Mouse (Mus musculus): ENCODE data around the gene 4930415O20Rik.
"Not testable (repeated sequence)": the region's sequence is repeated elsewhere in the genome, so short reads cannot be mapped to it uniquely, and the experiment has no call there.

Gene 4930415O20Rik

GRCm38 (mm10) chr15:98569216-98569615, 1.6 kb upstream of the 4930415O20Rik start:
- DNase-seq = no peak

DNA sequence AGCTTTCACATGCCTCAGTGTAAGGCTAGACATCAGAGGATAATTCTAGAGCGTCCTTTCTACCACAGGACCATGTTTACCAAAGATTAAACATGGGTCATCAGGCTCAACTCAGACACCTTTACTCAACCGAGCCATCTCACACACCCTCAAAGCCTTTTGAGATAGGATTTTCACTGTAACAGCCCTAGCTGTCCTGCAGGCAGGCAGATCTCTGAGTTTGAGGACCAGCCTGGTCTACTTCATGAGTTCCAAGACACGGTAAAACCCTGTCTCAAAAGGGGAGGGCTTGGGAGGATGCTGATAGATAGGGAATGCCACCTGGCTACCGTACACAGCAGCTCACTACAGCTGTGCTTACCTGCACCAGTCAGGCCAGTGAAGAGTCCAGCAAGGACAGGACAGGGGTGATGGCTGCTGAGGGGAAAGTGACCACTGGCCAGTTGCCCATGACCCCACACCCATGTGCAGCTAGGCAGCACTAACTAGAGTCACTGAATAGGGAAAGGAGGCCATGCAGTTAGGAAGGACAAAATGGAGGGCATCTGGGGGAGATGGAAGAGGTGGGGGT, 924 bp upstream of the 4930415O20Rik start:
- no peak for DNase-seq

GRCm38 (mm10) chr15:98573293-98573692, 2.5 kb downstream of the 4930415O20Rik start:
- no peak for DNase-seq

- no peak for DNase-seq
Observed at GRCm38 (mm10) chr15:98579310-98579709, 8.5 kb downstream of the 4930415O20Rik start.

DNA sequence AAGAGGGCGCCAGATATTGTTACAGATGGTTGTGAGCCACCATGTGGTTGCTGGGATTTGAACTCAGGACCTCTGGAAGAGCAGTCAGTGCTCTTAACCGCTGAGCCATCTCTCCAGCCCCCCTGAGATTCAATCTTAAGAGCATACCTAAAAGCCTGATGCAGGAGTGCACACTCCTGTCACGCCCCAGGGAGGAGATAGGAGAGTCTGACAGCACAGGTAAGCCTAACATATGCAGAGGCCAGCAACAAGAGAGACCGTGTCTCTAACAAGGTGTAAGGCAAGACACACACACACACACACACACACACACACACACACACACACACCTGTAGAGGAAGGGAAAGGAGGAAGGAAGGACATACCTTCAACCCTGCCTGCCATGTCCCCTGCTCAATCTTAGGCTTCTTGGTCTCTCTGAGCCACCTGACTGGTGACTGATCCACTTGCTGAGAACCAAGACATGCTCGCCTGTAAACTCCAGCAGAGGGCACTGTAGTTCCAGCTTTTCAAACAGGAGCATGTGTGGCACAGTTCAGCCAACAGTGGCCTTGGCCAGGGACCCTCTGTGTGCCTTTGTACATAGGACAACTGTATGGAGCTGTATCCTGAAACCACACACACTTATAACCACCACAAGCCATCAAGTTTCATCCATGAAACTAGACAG, 9.1 kb downstream of the 4930415O20Rik start:
- DNase-seq = peak; percentile 86

DNA sequence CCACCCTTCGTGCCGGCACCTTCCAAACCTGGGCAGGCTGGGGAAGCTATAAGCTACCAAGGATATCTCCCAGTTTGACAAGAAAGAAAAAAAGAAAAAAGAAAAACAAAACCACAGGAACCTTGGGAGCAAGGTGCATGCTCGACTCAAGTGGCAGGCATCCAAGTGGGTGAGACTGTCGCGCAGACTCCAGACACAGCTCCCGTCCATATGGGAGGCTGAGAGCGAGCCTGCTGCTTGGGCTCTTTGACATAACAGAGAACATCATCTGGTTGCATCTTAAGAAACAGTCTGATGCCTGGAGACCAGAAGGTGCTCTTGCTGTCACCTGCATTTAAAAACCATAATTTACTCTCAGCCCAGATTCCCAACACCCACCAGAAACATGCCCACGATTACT, 11.6 kb downstream of the 4930415O20Rik start:
- no peak for DNase-seq

- DNase-seq = no peak
Observed at GRCm38 (mm10) chr15:98582996-98583395, 12.2 kb downstream of the 4930415O20Rik start.

- no peak for DNase-seq
Observed at GRCm38 (mm10) chr15:98585421-98585820, 14.6 kb downstream of the 4930415O20Rik start.

DNA sequence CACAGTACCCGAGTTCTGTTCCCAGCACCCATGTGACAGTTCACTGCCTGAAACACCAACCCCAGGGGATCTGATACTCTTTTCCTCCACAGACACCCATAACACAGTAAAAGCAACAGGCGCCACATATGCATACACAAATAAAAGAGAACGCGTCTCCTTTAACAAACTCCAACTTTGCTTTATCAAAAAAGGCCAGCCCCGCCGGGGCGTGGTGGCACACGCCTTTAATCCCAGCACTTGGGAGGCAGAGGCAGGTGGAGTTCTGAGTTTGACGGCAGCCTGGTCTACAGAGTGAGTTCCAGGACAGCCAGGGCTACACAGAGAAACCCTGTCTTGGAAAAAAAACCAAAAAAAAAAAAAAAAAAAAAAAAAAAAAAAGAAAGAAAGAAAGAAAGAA, 15.3 kb downstream of the 4930415O20Rik start:
- DNase-seq = not testable (repeated sequence)

- peak; percentile 52 for DNase-seq
Observed at GRCm38 (mm10) chr15:98587751-98588150, 16.9 kb downstream of the 4930415O20Rik start.

DNA sequence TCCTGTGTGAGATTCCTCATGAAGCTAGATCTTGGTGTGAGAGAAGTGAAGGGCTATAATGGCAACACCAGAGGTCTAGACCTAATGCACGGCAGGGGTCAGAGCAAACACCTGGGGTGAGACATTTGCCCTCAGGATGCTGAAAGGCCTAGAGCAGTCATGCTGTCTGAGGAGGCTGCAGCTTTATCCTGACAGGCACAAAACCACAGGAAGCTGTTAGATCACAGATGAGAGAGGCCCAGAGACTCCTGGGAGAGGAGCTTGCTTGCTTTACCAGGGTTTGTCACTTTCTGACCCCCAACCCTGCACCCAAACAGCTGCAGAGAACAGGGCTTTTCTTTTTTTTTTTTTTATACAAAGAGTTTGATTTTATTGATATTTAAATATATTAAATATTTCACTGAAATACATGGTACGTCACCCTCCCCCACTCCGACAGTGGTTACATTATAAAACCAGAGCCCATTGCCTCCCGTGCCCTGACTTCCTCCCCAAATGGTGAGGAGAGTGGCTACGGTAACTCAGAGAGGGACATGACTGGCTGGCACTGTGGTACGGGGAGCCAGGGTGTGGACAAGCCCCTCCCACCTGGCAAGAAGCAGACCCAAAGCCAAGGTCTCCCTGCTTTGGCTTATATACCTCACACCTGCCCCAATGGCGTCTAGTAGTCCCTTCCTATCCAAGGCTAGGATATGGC, 19.0 kb downstream of the 4930415O20Rik start:
- DNase-seq = peak; percentile 70

- no peak for DNase-seq
Observed at GRCm38 (mm10) chr15:98591396-98591795, 20.6 kb downstream of the 4930415O20Rik start.

DNA sequence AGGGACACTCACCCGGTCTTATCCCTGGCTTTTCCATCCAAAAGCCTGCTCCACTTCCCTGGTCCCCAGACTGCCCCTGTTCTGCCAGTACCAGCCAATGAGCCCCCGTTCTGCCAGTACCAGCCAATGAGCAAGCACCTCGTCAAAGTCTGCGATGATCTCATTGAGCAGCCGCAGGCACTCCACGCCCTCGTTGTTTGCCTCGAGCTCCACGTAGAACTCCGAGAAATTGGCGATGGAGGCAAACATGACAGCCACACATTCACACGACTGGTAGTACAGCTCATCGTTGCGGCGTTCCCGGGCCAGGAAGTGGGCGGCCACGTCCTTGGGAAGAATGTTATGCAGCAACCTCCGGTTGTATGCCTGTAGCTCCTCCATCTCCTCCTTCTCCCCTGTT, 23.4 kb downstream of the 4930415O20Rik start:
- DNase-seq = no peak

GRCm38 (mm10) chr15:98595049-98595448, 24.2 kb downstream of the 4930415O20Rik start:
- DNase-seq = no peak

DNA sequence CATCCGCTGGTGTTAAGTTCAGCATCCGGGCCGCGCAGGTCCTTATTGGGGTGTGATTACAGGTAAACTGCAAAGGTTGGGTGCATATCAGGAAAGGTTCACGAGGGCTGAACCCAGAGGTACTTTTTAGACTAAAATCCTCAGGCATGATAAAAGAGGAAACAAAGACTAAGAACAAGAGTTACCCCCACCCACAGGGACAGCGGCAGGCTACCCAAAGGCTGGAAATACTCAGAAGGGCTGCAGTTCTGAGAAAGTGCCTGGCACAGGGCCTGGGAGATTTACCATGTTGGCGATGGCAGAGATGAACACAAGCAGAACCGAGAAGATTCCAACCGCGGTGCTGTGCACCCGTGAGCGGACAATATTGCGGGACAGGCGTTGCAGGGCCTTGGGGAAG, 25.8 kb downstream of the 4930415O20Rik start:
- DNase-seq = no peak

- DNase-seq = no peak
Observed at GRCm38 (mm10) chr15:98600036-98600709, 29.4 kb downstream of the 4930415O20Rik start.

DNA sequence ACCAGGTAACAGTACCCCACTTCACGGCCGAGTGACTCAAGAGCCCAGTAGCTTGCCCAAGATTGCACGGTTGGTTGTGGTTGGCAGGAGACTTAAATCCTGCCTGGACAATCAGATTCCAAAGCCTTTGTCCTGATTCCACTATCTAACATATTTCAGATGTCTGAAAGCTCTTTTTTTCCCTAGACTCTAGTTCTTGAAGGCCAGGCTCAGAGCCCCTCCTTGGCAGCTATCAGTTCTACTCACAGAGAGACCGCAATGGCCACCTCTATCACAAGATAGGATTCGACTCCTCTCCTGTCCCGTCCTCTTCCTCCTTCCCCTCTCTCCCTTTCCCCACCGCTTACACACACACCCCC, 31.0 kb downstream of the 4930415O20Rik start:
- DNase-seq = no peak

DNA sequence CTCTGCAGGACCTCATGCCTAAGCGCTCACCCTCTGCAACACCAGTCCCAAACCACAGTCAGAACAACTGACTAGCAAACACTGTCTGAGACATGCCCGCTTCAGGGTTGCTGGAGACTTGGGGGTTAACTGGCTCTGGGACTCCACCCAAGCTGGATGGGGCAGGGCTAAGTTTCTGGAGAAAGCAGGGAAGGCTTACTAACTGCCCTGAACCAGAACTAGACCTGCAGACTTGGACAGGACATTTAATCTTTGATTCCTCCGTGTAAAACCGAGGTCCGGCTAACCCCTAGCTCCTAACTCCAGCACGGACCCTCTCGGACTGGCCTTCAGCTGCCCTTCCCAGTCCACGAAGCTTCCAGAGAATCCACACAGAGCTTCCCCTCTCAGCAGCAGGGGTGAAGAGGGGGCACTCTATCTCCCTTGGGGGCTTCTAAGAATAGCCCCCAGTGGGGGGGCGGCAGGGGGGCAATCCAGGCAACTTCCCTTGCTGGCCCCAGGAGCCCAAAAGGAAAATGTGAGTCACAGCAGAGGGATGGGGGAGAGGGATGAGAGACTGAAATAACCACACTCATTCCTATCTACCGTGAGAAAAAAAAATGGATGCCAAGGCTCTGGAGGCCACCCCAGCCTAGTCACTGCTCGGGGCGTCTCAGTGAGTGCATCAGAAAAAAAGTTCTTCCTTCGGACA, 31.5 kb downstream of the 4930415O20Rik start:
- no peak for DNase-seq

DNA sequence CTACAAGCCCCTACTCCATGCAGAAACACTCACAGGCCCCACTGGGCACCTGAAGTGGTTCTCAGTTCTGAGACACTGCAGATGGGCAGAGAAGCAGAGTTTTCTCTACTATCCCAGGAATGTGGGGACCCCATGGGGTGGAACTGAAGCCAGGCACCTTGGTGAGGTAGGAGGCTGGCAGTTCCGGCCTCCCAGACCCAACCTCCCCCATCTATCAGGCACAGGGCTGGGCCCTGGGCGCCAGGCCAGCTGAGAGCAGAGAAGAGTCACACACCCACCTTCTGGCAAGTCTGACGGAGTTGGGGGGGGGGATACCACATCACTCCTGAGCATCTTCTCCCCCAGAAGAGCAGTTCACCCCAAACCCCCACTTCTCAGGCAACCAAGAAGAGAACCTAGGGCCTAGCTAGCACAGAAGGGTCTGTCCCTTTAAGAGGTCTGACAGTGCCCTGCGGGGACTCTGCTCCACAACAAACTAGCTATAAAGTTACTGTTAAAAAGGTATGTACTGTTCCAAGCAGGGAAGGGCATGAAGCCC, 32.2 kb downstream of the 4930415O20Rik start:
- no peak for DNase-seq

DNA sequence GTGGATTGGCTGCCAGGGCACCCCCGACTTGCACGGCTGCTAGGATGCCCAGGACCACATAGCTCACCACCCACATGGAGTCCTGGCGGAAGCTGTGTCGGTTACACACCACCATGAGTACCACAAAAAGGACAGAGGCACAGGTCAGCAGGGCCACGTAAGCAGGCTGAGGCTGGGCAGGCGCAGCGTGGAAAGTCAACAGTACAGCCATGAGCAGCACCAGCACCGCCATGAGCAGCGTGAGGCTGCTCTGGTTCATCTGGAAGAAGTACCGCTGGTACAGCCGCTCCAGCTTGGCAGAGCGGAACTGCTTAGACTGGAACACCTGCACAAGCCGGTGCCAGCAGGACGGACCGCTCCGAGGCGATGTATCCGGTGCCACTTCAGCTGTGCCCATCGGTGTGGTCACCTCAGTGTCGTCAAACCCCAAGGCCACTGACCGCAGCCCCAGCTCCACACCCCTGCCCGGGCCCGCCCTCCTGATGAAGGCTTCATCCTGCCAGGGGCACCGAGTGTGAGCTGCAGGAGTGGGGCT, 33.3 kb downstream of the 4930415O20Rik start:
- no peak for DNase-seq

DNA sequence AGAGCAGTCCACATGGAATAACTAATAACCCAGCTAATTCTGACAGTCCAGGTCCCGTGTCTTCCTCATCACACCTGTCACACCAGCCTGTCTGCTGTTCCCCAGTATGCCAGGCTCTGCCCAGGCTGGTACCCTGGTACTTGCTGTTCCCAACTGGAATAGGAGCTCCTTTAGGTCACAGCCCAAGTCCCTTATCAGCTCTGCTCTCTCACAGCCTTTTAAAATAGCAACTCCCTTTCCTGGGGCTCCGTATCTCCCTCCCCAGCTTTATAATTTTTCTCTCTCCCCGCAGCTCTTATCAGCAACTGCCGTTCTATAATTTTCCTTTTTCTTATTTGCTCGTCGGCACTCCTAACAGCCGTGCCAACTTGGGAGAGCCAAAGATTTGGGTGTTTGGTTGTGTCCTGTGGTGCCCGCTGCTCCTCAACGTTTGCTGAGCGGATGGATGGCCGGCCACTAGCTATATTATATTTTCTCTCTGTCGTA, 35.3 kb downstream of the 4930415O20Rik start:
- DNase-seq = no peak

DNA sequence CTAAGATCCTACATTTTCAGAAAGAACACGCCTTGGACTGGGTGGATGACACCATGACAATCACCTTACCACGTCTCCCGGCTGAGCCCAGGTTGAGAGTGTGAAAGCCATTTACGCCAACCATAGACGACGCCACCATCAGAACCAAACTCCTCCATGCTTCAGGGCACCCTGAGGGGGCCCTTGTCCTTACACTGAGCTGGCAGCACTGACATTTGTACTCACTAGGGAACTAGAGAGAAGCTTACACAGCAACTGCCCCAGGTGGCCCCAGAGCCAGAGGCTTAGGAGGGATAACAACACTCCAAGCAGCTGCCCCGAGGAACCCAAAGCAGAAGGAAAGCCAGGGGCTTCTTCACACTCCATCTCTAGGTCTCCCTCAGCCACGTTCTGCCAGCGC, 35.9 kb downstream of the 4930415O20Rik start:
- DNase-seq = no peak

Measured in thymus, postnatal 14 days (tissue).